Mouse (Mus musculus) CH12.LX (cell line): ENCODE measurements at regions not wholly inside any gene's neighbourhood (a gene's known extent, or its start where the extent isn't known, plus 50 kb on each side); places are given as distances from the start of the nearest gene placed in this dataset.

Experiments used
- DNase-seq: peaks from one replicate; pipeline ENCODE4 v3.0.0-alpha.2; 2013; ENCODE audit errors: extremely low read depth
- H3K27ac ChIP-seq: 2 replicates; pipeline ENCODE4 v1.5.1; 2012; ENCODE audit warnings: low read depth, mild to moderate bottlenecking, control low read depth, moderate library complexity; ENCODE audit not compliant: insufficient read depth
- H3K27me3 ChIP-seq: replicated peaks from 2 replicates; pipeline ENCODE3; 2012; ENCODE audit warnings: inconsistent platforms
- H3K36me3 ChIP-seq, 2 experiments: replicated peaks in 1 of 2; 2 replicates each; pipeline versions ENCODE3 to v1.6.1; 2012; ENCODE audit warnings: inconsistent platforms in 1 of 2, low read length in 1 of 2, mild to moderate bottlenecking in 1 of 2, mixed read lengths in 1 of 2, moderate library complexity in 1 of 2; ENCODE audit not compliant: control insufficient read depth in 1 of 2, insufficient read depth in 1 of 2
- H3K4me1 ChIP-seq, 2 experiments: 2 replicates each; pipeline ENCODE4 v1.6.1; 2012; ENCODE audit warnings: inconsistent platforms in 1 of 2, moderate library complexity in 1 of 2; ENCODE audit not compliant: insufficient read depth in 2 of 2, control insufficient read depth in 1 of 2
- H3K4me2 ChIP-seq: 2 replicates; pipeline ENCODE4 v1.6.1; 2012; ENCODE audit warnings: low read depth, mild to moderate bottlenecking, control low read depth; ENCODE audit not compliant: poor library complexity, insufficient read depth, severe bottlenecking
- H3K4me3 ChIP-seq, 3 experiments: fragments of 150-350 bp in 1 of 3; sonication (generic) in 1 of 3; replicated peaks in 1 of 3; 2 replicates each; pipeline versions ENCODE3 to v1.5.1; 2011 to 2012; ENCODE audit warnings: low read depth in 2 of 3, low read length in 2 of 3, mild to moderate bottlenecking in 2 of 3, moderate library complexity in 2 of 3, control low read depth in 1 of 3, improper control_type of control experiment in 1 of 3, inconsistent platforms in 1 of 3, mixed read lengths in 1 of 3; ENCODE audit not compliant: poor library complexity in 1 of 3
- H3K79me2 ChIP-seq: replicated peaks from 2 replicates; pipeline ENCODE4 v1.6.1; 2012; ENCODE audit warnings: mild to moderate bottlenecking, moderate library complexity; ENCODE audit not compliant: control insufficient read depth, poor library complexity, insufficient read depth, severe bottlenecking; ENCODE audit errors: extremely low read depth
- H3K9ac ChIP-seq: 2 replicates; pipeline ENCODE4 v1.6.1; 2012; ENCODE audit warnings: low read depth, mild to moderate bottlenecking, control low read depth, moderate library complexity; ENCODE audit not compliant: insufficient read depth
- H3K9me3 ChIP-seq: replicated peaks from 2 replicates; pipeline ENCODE3; 2012; ENCODE audit warnings: low read length, inconsistent platforms, mixed read lengths
- BHLHE40 ChIP-seq: IDR thresholded peaks from 2 replicates; pipeline ENCODE4 v1.6.1; 2011; ENCODE audit warnings: mild to moderate bottlenecking, low read depth, low read length, improper control_type of control experiment
- E2F4 ChIP-seq: IDR thresholded peaks from 2 replicates; pipeline ENCODE4 v1.6.1; 2011; ENCODE audit warnings: low read depth, low read length, improper control_type of control experiment; ENCODE audit not compliant: insufficient replicate concordance
- ETS1 ChIP-seq: conservative IDR thresholded peaks from 2 replicates; pipeline ENCODE4 v1.6.1; 2012; ENCODE audit warnings: low read depth, mild to moderate bottlenecking, inconsistent platforms, low read length, improper control_type of control experiment, moderate library complexity
- IRF4 ChIP-seq: IDR thresholded peaks from 2 replicates; pipeline ENCODE4 v1.6.1; 2014; ENCODE audit warnings: low read depth, mild to moderate bottlenecking, inconsistent platforms, low read length, improper control_type of control experiment
- JUN ChIP-seq: IDR thresholded peaks from 2 replicates; pipeline ENCODE4 v1.6.1; 2011; ENCODE audit warnings: low read depth, mild to moderate bottlenecking, low read length, improper control_type of control experiment, moderate library complexity; ENCODE audit not compliant: insufficient read depth
- JUND ChIP-seq: conservative IDR thresholded peaks from 2 replicates; pipeline ENCODE4 v1.6.1; 2011; ENCODE audit warnings: low read depth, low read length, improper control_type of control experiment
- MAZ ChIP-seq: IDR thresholded peaks from 2 replicates; pipeline ENCODE4 v1.6.1; 2012; ENCODE audit warnings: low read depth, mild to moderate bottlenecking, inconsistent platforms, low read length, improper control_type of control experiment, moderate library complexity
- MEF2A ChIP-seq: IDR thresholded peaks from 2 replicates; pipeline ENCODE4 v1.6.1; 2014; ENCODE audit warnings: low read depth, mild to moderate bottlenecking, inconsistent platforms, low read length, improper control_type of control experiment, borderline replicate concordance
- NELFE ChIP-seq: IDR thresholded peaks from 2 replicates; pipeline ENCODE4 v1.6.1; 2011; ENCODE audit warnings: low read depth, low read length, improper control_type of control experiment
- NRF1 ChIP-seq: IDR thresholded peaks from 2 replicates; pipeline ENCODE4 v1.6.1; 2014; ENCODE audit warnings: low read depth, mild to moderate bottlenecking, inconsistent platforms, low read length, improper control_type of control experiment, moderate library complexity
- PAX5 ChIP-seq: IDR thresholded peaks from 2 replicates; pipeline ENCODE4 v1.6.1; 2012; ENCODE audit warnings: low read length, inconsistent platforms, mixed read lengths
- POLR2A ChIP-seq: IDR thresholded peaks from 2 replicates; pipeline ENCODE4 v1.6.1; 2011; ENCODE audit warnings: low read depth, mild to moderate bottlenecking, improper control_type of control experiment, low read length
- POLR2AphosphoS2 ChIP-seq: IDR thresholded peaks from 2 replicates; pipeline ENCODE4 v1.6.1; 2011; ENCODE audit warnings: low read depth, low read length, improper control_type of control experiment
- SIN3A ChIP-seq: IDR thresholded peaks from 2 replicates; pipeline ENCODE4 v1.6.1; 2012; ENCODE audit warnings: low read length, improper control_type of control experiment, inconsistent platforms
- SMC3 ChIP-seq: IDR thresholded peaks from 2 replicates; pipeline ENCODE4 v1.6.1; 2011; ENCODE audit warnings: low read depth, low read length, improper control_type of control experiment
- TCF12 ChIP-seq: IDR thresholded peaks from 2 replicates; pipeline ENCODE4 v1.6.1; 2014; ENCODE audit warnings: low read depth, mild to moderate bottlenecking, inconsistent platforms, low read length, improper control_type of control experiment
- ZKSCAN1 ChIP-seq: IDR thresholded peaks from 2 replicates; pipeline ENCODE4 v1.6.1; 2012; ENCODE audit warnings: low read depth, inconsistent platforms, low read length, improper control_type of control experiment, borderline replicate concordance
- ZNF384 ChIP-seq: IDR thresholded peaks from 2 replicates; pipeline ENCODE4 v1.6.1; 2012; ENCODE audit warnings: low read depth, low read length, improper control_type of control experiment, inconsistent platforms
- dilution Hi-C: fragments of 300-500 bp; cut with MboI; formaldehyde crosslinking; loops from 2 replicates; pipeline ENCODE4 v1.14.3; 2020; ENCODE audit warnings: low sequenced_read_pairs; ENCODE audit not compliant: extremely low pct_unique_long_range_greater_than_20kb, extremely low pct_ligation_motif_present
- in situ Hi-C: fragments of 300-500 bp; cut with MboI; formaldehyde crosslinking; loops from 3 replicates; pipeline ENCODE4 v1.14.3; 2019; ENCODE audit warnings: low sequenced_read_pairs, low pct_ligation_motif_present, low pct_unique_long_range_greater_than_20kb, mixed read lengths

DNA sequence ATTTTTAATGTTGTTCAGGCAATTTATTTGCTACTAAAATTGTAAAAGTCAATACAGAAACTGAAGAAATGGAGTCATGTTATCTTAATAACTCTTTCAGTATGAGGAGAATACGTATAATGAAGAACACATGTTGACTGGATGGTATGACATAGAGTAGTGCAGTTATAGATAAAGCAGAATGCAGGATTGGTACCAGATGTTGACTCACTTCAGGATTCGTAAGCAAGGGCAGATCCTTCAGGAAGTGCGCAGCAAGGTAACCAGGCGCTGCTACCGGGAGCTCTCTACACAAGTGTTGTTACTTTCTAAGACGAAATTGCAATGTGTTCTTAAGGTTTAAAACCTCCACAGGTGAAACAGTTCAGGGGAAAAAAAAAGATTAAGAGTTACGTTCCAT lies 683.3 kb downstream of the Robo2 start:
- Histone ChIP-seq H3K9me3 (peaks cover 26% of the 10 kb centered on the region), H3K36me3 (no peaks in the 10 kb centered on the region), H3K4me2 (no peak overlapping the region), H3K9ac (no peak overlapping the region), H3K4me3 (no peak overlapping the region), H3K27ac (no peak overlapping the region), H3K4me1 (no peaks in the 10 kb centered on the region), H3K27me3 (no peaks in the 10 kb centered on the region), H3K79me2 (no peaks in the 10 kb centered on the region)
- dilution Hi-C loops = no loop called here
- no peak for DNase-seq
- TF ChIP-seq ETS1 = no peak
- TF ChIP-seq SIN3A = no peak
- TF ChIP-seq E2F4 = no peak
- TF ChIP-seq PAX5 = no peak
- no peak for TF ChIP-seq NELFE
- no peak for TF ChIP-seq BHLHE40
- in situ Hi-C loops = no loop called here

DNA sequence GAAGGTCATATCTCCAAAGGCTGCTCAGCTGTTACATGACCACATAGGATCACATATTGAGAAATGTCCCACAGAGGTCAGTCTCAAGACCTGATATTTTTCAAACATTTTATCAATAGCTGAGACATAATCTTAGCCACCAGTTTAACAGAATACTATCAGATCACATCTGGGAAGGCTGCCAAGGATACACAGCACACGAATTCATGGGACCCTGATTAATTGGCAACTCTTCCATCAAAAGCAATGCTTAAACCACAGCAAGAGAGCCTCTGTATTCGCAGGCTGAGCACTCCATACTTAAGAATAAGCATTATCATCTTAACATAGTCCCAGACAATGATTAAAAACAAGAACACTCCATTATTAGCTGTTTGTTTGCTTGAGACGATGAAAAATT lies 691.9 kb downstream of the Robo2 start:
- dilution Hi-C loops = no loop called here
- Histone ChIP-seq H3K4me2 (no peak overlapping the region), H3K36me3 (no peaks in the 10 kb centered on the region), H3K4me1 (no peaks in the 10 kb centered on the region), H3K27ac (no peak overlapping the region), H3K79me2 (no peaks in the 10 kb centered on the region), H3K9me3 (peaks cover 49% of the 10 kb centered on the region), H3K9ac (no peak overlapping the region), H3K27me3 (no peaks in the 10 kb centered on the region), H3K4me3 (no peak overlapping the region)
- no peak for DNase-seq
- no peak for TF ChIP-seq POLR2AphosphoS2
- TF ChIP-seq MEF2A = no peak
- TF ChIP-seq POLR2A = no peak
- TF ChIP-seq BHLHE40 = no peak
- TF ChIP-seq NELFE = no peak
- no peak for TF ChIP-seq NRF1
- no peak for TF ChIP-seq JUN
- TF ChIP-seq IRF4 = no peak
- TF ChIP-seq TCF12 = no peak
- TF ChIP-seq ZKSCAN1 = no peak
- TF ChIP-seq MAZ = no peak
- TF ChIP-seq ZNF384 = no peak
- no peak for TF ChIP-seq SMC3
- TF ChIP-seq JUND = no peak
- in situ Hi-C loops = no loop called here
